Mouse (Mus musculus): ENCODE results near the gene Tfap2a. TPM values are rescaled to one million over a fixed set of nuclear protein-coding genes. Genes with fewer than 3 reads are reported as not detected.

Tfap2a gene
- total RNA-seq (2012; rRNA removed): not detected in 2 replicates
- polyA plus RNA-seq (2012; ENCODE audit: insufficient read depth in 1 of 2, insufficient read length in 2 of 2, low read depth in 1 of 2, low replicate concordance in 2 of 2, missing spikeins in 1 of 2): not detected

DNA sequence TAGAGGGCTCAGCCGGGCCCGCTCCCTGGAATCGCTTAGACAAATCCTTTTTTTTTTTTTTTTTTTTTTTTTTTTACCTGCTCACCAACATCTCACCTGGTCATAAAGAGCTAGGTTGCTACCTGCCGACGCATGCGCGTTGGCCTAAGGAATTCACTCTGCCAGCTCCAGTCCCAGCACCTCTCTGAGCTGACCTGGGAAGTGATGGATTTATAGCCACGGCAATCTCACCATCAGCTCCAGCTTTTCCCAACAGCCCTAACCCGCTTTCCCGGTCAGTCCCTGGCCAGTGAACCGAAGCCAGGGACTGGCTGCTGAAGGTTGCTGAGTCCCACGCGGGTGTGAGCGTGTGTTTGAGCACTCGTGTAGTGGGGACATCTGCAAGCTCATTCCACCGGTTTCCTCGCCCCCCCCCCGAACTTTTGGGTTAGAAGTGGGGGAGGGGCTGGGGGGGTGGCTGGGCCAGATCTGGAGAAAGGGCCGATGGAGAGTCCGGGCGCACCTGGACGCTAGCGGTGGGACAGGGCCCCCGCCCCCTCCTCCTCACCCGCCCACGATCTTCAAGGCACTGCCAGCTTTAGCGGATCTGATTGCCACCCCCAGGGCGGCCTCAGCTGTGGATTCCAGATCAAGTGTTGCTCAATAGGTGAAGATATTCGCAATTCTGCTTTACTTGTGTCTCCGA is at the start of gene Tfap2a:
Tfap2a (minus strand) TSS at position 181 of the 685 bp plus-strand sequence.
- DNase-seq (ENCODE audit: low read depth, low spot score): no peak
- TF ChIP-seq RCOR1 (IDR thresholded peaks at IDR 0.05; ENCODE audit: low read depth, low read length): no peak
- no peak for TF ChIP-seq MXI1 (IDR thresholded peaks at IDR 0.05; ENCODE audit: low read depth, low read length)
- no peak for TF ChIP-seq ZC3H11A (IDR thresholded peaks at IDR 0.05; ENCODE audit: low read depth, low read length)
- TF ChIP-seq POLR2AphosphoS2 (IDR thresholded peaks at IDR 0.05; ENCODE audit: low read length): no peak
- TF ChIP-seq SMC3 (IDR thresholded peaks at IDR 0.05; ENCODE audit: low read depth, low read length): no peak
- TF ChIP-seq POLR2A (IDR thresholded peaks at IDR 0.05; ENCODE audit: control insufficient read depth in 1 of 2, insufficient read depth in 1 of 2, low read depth in 1 of 2, low read length in 2 of 2, poor library complexity in 1 of 2): no peak
- TF ChIP-seq CHD2 (IDR thresholded peaks at IDR 0.05; ENCODE audit: low read length): no peak
- TF ChIP-seq RAD21 (IDR thresholded peaks at IDR 0.05; ENCODE audit: low read depth, low read length): no peak
- no peak for TF ChIP-seq MEF2A (IDR thresholded peaks at IDR 0.05; ENCODE audit: extremely low read depth, insufficient replicate concordance, low read depth, low read length, poor library complexity, severe bottlenecking)
- no peak for TF ChIP-seq ZKSCAN1 (IDR thresholded peaks at IDR 0.05; ENCODE audit: low read depth, low read length)
- no peak for TF ChIP-seq CTCF (IDR thresholded peaks at IDR 0.05 in 2 of 3, conservative IDR thresholded peaks at IDR 0.05 in 1 of 3; ENCODE audit: control insufficient read depth in 1 of 3, insufficient read depth in 1 of 3, low read depth in 2 of 3, low read length in 3 of 3, poor library complexity in 1 of 3, severe bottlenecking in 1 of 3)
- no peak for TF ChIP-seq TAL1 (IDR thresholded peaks at IDR 0.05; ENCODE audit: low read length)
- no peak for TF ChIP-seq NRF1 (IDR thresholded peaks at IDR 0.05; ENCODE audit: insufficient read depth, low read depth, low read length, poor library complexity, severe bottlenecking)
- no peak for TF ChIP-seq NELFE (IDR thresholded peaks at IDR 0.05; ENCODE audit: low read depth, low read length)
- TF ChIP-seq USF1 (IDR thresholded peaks at IDR 0.05; ENCODE audit: low read depth, low read length): no peak
- TF ChIP-seq ZMIZ1 (IDR thresholded peaks at IDR 0.05; ENCODE audit: low read depth, low read length): no peak
- no peak for TF ChIP-seq MYB (IDR thresholded peaks at IDR 0.05; ENCODE audit: low read depth, low read length)
- TF ChIP-seq KAT2A (conservative IDR thresholded peaks at IDR 0.05; ENCODE audit: low read depth, low read length): no peak
- TF ChIP-seq SIN3A (IDR thresholded peaks at IDR 0.05; ENCODE audit: low read length): no peak
- Histone ChIP-seq H3K79me2 (ENCODE audit: control insufficient read depth, insufficient read depth, low read length, poor library complexity) (no peaks in the 10 kb centered on the region), H3K4me1 (ENCODE audit: control insufficient read depth in 1 of 2, insufficient read depth in 2 of 2, low read length in 2 of 2) (no peaks in the 10 kb centered on the region), H3K4me3 (ENCODE audit: control insufficient read depth in 1 of 2, insufficient read depth in 1 of 2, low read depth in 2 of 2, low read length in 2 of 2) (no peak within 1 kb of the TSS), H3K9me3 (replicated peaks; ENCODE audit: insufficient read depth, low read length) (no peaks in the 10 kb centered on the region), H3K27ac (ENCODE audit: control insufficient read depth, low read depth, low read length) (no peak within 1 kb of the TSS), H3K27me3 (ENCODE audit: control insufficient read depth in 1 of 2, insufficient read depth in 2 of 2, low read length in 2 of 2) (no peaks in the 10 kb centered on the region), H3K36me3 (ENCODE audit: control insufficient read depth in 1 of 2, insufficient read depth in 2 of 2, low read length in 2 of 2) (no peaks in the 10 kb centered on the region), H3K9ac (ENCODE audit: control insufficient read depth, low read depth, low read length, poor library complexity, severe bottlenecking) (no peak within 1 kb of the TSS)

DNA sequence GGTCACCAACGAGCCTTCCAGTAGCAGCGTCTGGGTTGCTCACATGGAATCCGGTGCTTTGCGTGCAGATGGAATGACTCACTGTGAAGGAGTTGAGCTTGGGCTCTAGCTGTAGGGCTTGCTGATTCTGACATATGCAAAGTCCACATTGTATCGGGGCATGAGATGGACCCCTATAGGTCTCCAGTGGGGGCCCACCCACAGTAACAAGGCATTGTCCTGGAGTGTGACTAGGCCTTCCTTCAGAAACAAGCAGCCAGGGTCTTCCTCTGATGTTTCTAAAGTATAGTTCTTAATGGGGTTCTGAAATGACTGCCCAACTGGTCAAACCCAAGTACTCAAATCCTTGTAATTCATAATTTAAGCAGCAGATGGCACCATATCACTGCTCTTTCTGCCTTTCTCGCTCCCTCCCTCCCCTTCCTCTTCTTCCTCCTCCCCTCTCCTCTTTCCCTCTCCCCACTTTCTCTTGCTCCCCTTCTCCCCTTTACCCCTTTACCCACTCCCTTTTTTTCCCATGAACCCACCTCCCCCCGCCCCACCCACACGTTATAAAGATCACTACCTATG is 46.1 kb upstream of the Tfap2a start:
- peak; percentile 43 for DNase-seq (ENCODE audit: low read depth, low spot score)

More for the DNA sequence above, 46.1 kb upstream of the Tfap2a start:
- H3K79me2 ChIP-seq (ENCODE audit: control insufficient read depth, insufficient read depth, low read length, poor library complexity): no peaks in the 10 kb centered on the region
- no peaks in the 10 kb centered on the region for H3K4me1 ChIP-seq (ENCODE audit: control insufficient read depth in 1 of 2, insufficient read depth in 2 of 2, low read length in 2 of 2)
- H3K9me3 ChIP-seq (replicated peaks; ENCODE audit: insufficient read depth, low read length): no peaks in the 10 kb centered on the region
- no peak overlapping the region for H3K4me3 ChIP-seq (ENCODE audit: control insufficient read depth in 1 of 2, insufficient read depth in 1 of 2, low read depth in 2 of 2, low read length in 2 of 2)
- no peaks in the 10 kb centered on the region for H3K36me3 ChIP-seq (ENCODE audit: control insufficient read depth in 1 of 2, insufficient read depth in 2 of 2, low read length in 2 of 2)
- TF ChIP-seq SIN3A (IDR thresholded peaks at IDR 0.05; ENCODE audit: low read length): no peak
- TF ChIP-seq ZNF384 (IDR thresholded peaks at IDR 0.05; ENCODE audit: low read depth, low read length): no peak
- TF ChIP-seq CTCF (IDR thresholded peaks at IDR 0.05 in 2 of 3, conservative IDR thresholded peaks at IDR 0.05 in 1 of 3; ENCODE audit: control insufficient read depth in 1 of 3, insufficient read depth in 1 of 3, low read depth in 2 of 3, low read length in 3 of 3, poor library complexity in 1 of 3, severe bottlenecking in 1 of 3): peak; percentile 34 to 76 (median 55); a peak in 5 of 6 replicates
- peak; percentile 60 for TF ChIP-seq ZC3H11A (IDR thresholded peaks at IDR 0.05; ENCODE audit: low read depth, low read length)
- no peak for TF ChIP-seq NRF1 (IDR thresholded peaks at IDR 0.05; ENCODE audit: insufficient read depth, low read depth, low read length, poor library complexity, severe bottlenecking)
- no peak for TF ChIP-seq TCF12 (IDR thresholded peaks at IDR 0.05; ENCODE audit: low read depth, low read length)
- TF ChIP-seq POLR2AphosphoS2 (IDR thresholded peaks at IDR 0.05; ENCODE audit: low read length): no peak
- TF ChIP-seq SMC3 (IDR thresholded peaks at IDR 0.05; ENCODE audit: low read depth, low read length): peak; percentile 72
- no peak for TF ChIP-seq ZKSCAN1 (IDR thresholded peaks at IDR 0.05; ENCODE audit: low read depth, low read length)
- peak; percentile 80 for TF ChIP-seq RAD21 (IDR thresholded peaks at IDR 0.05; ENCODE audit: low read depth, low read length)
- no peaks in the 10 kb centered on the region; a peak in 1 of 4 replicates for H3K27me3 ChIP-seq (ENCODE audit: control insufficient read depth in 1 of 2, insufficient read depth in 2 of 2, low read length in 2 of 2)
- no peak overlapping the region for H3K9ac ChIP-seq (ENCODE audit: control insufficient read depth, low read depth, low read length, poor library complexity, severe bottlenecking)
- H3K27ac ChIP-seq (ENCODE audit: control insufficient read depth, low read depth, low read length): no peak overlapping the region
